ENCODE assay signal across 10 mouse cellular contexts in genomic region chr7:34301952-34302351, GRCm38 (mm10). TPM values are rescaled to one million over a fixed set of nuclear protein-coding genes. Genes with fewer than 3 reads are reported as not detected.
A peak's percentile ranks its signal among the peaks of the same experiment; 100 is the strongest.
DNase-seq lines count a peak whose midpoint lies in the region; ATAC-seq and TF ChIP-seq lines count a peak whose summit lies in the region.
"Had no signal": no experiment of that assay in that cellular context is flagged by ENCODE, and none has a peak within 500 bp of the region (broad histone marks: within the 10 kb centered on the region; RNA-seq: fewer than 3 reads in every experiment).

No protein-coding gene starts in this region.

- no peak overlapping the region for H3K9ac ChIP-seq in lung, embryonic 15.5 days
- H3K9ac ChIP-seq: hindbrain, embryonic 13.5 days had no signal

- no peak for TF ChIP-seq CTCF in cortical plate, adult 2 months (IDR thresholded peaks at IDR 0.05; ENCODE audit: extremely low read depth, insufficient read depth, low read length)

- WGBS in lung, embryonic 15.5 days: 73% methylated on average over 3 of the region's 3 CpGs

- H3K4me1 ChIP-seq in cortical plate, adult 2 months (ENCODE audit: control insufficient read depth, insufficient read depth, low read length): peaks cover 3% of the 10 kb centered on the region; the same call in 1 of the 2 replicates
- peaks cover 21% of the 10 kb centered on the region for H3K4me1 ChIP-seq in lung, embryonic 15.5 days

- no peak for TF ChIP-seq POLR2A in cortical plate, adult 2 months (IDR thresholded peaks at IDR 0.05; ENCODE audit: extremely low read depth, insufficient read depth, low read length)

- no peaks in the 10 kb centered on the region; the same call in 1 of the 2 replicates for H3K36me3 ChIP-seq in lung, embryonic 15.5 days

- H3K27me3 ChIP-seq in lung, embryonic 15.5 days: no peaks in the 10 kb centered on the region
- H3K27me3 ChIP-seq: hindbrain, embryonic 13.5 days had no signal

- peak; percentile 46 for DNase-seq in adrenal gland, adult 2 months
- no peak for DNase-seq in adrenal gland, adult 18-20 months (ENCODE audit: low spot score in 2 of 2)
- no peak for DNase-seq in left cerebral cortex, postnatal 4 days
- no peak for DNase-seq in left cerebral cortex, postnatal 36 days (ENCODE audit: low spot score in 2 of 2)
- DNase-seq: thymus, postnatal 4 days had no signal

- H3K9me3 ChIP-seq in lung, embryonic 15.5 days: no peaks in the 10 kb centered on the region
- H3K9me3 ChIP-seq: hindbrain, embryonic 13.5 days had no signal

- no peak overlapping the region for H3K4me3 ChIP-seq in cortical plate, adult 2 months (ENCODE audit: insufficient read depth, low read length)
- H3K4me3 ChIP-seq in lung, embryonic 15.5 days: no peak overlapping the region
- H3K4me3 ChIP-seq: hindbrain, embryonic 13.5 days had no signal

- peak; percentile 48 to 58; a peak in 3 of 4 replicates for ATAC-seq in hematopoietic stem cell, adult 5-6 weeks (replicated peaks in 1 of 2; ENCODE audit: insufficient read depth in 1 of 2, low FRiP score in 2 of 2, low TSS enrichment in 1 of 2, low read depth in 1 of 2, poor library complexity in 2 of 2, severe bottlenecking in 2 of 2)
- ATAC-seq in lung, embryonic 15.5 days (ENCODE audit: borderline replicate concordance, extremely low read depth, low FRiP score, low TSS enrichment): no peak
- no peak for ATAC-seq in frontal cortex, adult (ENCODE audit: low TSS enrichment)

- no peak overlapping the region; the same call in 1 of the 2 replicates for H3K4me2 ChIP-seq in lung, embryonic 15.5 days
- H3K4me2 ChIP-seq: hindbrain, embryonic 13.5 days had no signal

- H3K27ac ChIP-seq in cortical plate, adult 2 months (ENCODE audit: insufficient read depth, low read length): 0 out of 2 replicates have a peak overlapping the region, but pooled peaks have one; percentile 10
- peak overlapping the region; percentile 71 for H3K27ac ChIP-seq in lung, embryonic 15.5 days
- H3K27ac ChIP-seq: hindbrain, embryonic 13.5 days had no signal

- intact Hi-C loops in left cerebral cortex, postnatal 4 days (cut with DNase I): no loop called here
- intact Hi-C loops in left cerebral cortex, postnatal 36 days (cut with DNase I): no loop called here

RNA-seq across cellular contexts. Expression of gene 4931406P16Rik, which starts 11.4 kb away (rescaled TPM):
- total RNA-seq in adrenal gland, adult 2 months (2021): 10 to 100 TPM; 57.9 to 68.4 TPM
- polyA plus RNA-seq in adrenal gland, adult 2 months (2012; rRNA removed): 40.3 and 44.5 TPM in 2 replicates
- total RNA-seq in adrenal gland, adult 18-20 months (2021): 10 to 100 TPM; 54.7 to 57.1 TPM
- 30.6 and 32.0 TPM in 2 replicates for polyA plus RNA-seq in cortical plate, adult 2 months (2012; rRNA removed)
- total RNA-seq in hematopoietic stem cell, adult 5-6 weeks (2017): 24.9 and 28.0 TPM in 2 replicates
- 44.8 and 51.8 TPM in 2 replicates for polyA plus RNA-seq in lung, embryonic 15.5 days (2015; fragmentation: Nextera tagmentation; extraction: Ambion mirVana)
- total RNA-seq in left cerebral cortex, postnatal 4 days (2021): 10 to 100 TPM; 50.3 to 64.9 TPM
- 10 to 100 TPM; 38.6 to 49.4 TPM for total RNA-seq in left cerebral cortex, postnatal 36 days (2021)

RNA-seq across cellular contexts. Expression of gene Gm6096, which starts 51.1 kb away (rescaled TPM):
- not detected for total RNA-seq in adrenal gland, adult 2 months (2021)
- polyA plus RNA-seq in adrenal gland, adult 2 months (2012; rRNA removed): not detected in 2 replicates
- total RNA-seq in adrenal gland, adult 18-20 months (2021): not detected
- not detected in 2 replicates for polyA plus RNA-seq in cortical plate, adult 2 months (2012; rRNA removed)
- not detected in 2 replicates for total RNA-seq in hematopoietic stem cell, adult 5-6 weeks (2017)
- polyA plus RNA-seq in lung, embryonic 15.5 days (2015; fragmentation: Nextera tagmentation; extraction: Ambion mirVana): 0.57 TPM in 1 of 2 replicates, not detected in the other
- total RNA-seq in left cerebral cortex, postnatal 4 days (2021): not detected
- not detected for total RNA-seq in left cerebral cortex, postnatal 36 days (2021)
- polyA plus RNA-seq: hindbrain, embryonic 13.5 days had no signal

Comparison
In these comparisons a context has a peak if more than half of its experiments do, and no peak if none do; other contexts are left out.
1. ATAC-seq: peak in hematopoietic stem cell, adult 5-6 weeks (2 of 2); none in lung, embryonic 15.5 days (single experiment) and frontal cortex, adult (single experiment).